Mouse (Mus musculus) bone marrow, adult 2 months (tissue): ENCODE data around the gene Hivep3.

Source experiments
- CTCF ChIP-seq: fragments of 200-500 bp; IDR thresholded peaks from 2 replicates; pipeline ENCODE4 v1.5.1; 2011; ENCODE audit warnings: low read length, control low read depth; ENCODE audit not compliant: control insufficient read depth, insufficient read depth
- POLR2A ChIP-seq: fragments of 200-500 bp; IDR thresholded peaks from 2 replicates; pipeline ENCODE4 v1.6.1; 2011; ENCODE audit warnings: low read depth, mild to moderate bottlenecking, control low read depth, low read length, borderline replicate concordance; ENCODE audit not compliant: control insufficient read depth

DNA sequence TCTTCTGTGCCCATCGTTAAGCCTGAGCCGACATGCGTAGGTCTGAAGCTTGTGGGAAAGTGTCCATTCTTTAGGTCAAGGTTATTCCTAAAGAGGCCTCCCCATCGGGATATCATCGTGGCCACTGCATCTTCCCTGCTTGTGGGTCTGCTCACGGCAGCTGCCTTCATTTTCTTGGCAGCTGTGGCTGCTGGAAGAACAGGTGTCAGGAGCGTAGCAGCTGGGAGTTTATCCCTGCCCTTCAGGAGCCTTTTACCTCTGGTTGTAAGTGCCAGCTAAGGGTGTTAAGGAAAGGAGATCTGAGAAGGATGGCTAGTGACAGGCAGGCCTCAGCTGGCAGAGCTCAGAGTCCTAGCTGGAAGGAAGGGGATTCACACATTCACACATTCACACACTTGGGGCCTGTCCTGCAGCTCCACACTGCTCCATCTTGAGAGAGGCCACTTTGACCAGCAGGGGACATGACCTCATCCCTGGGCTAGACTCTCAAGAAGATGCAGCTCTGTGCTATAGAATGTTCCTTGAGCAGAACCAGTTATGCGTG, 188.2 kb downstream of the Hivep3 start:
- TF ChIP-seq POLR2A (no peak), CTCF (no peak)
